Mouse (Mus musculus) bone marrow macrophage, adult 2 months (primary cell): Measurements from ENCODE around the gene Olfr1378. TPM values are rescaled to one million over a fixed set of nuclear protein-coding genes. Genes with fewer than 3 reads are reported as not detected.

Experiments
- H3K27ac ChIP-seq: 2 replicates; pipeline ENCODE4 v1.5.1; 2012; ENCODE audit warnings: low read depth, low read length; ENCODE audit not compliant: insufficient read depth
- H3K4me1 ChIP-seq: 2 replicates; pipeline ENCODE4 v1.6.1; 2012; ENCODE audit warnings: low read length; ENCODE audit not compliant: control insufficient read depth, insufficient read depth
- H3K4me3 ChIP-seq: 2 replicates; pipeline ENCODE4 v1.5.1; 2012; ENCODE audit warnings: mild to moderate bottlenecking, low read length, moderate library complexity; ENCODE audit not compliant: insufficient read depth
- CTCF ChIP-seq: IDR thresholded peaks from 2 replicates; pipeline ENCODE4 v1.5.1; 2012; ENCODE audit warnings: low read depth, mild to moderate bottlenecking, low read length, moderate library complexity
- POLR2A ChIP-seq: IDR thresholded peaks from 2 replicates; pipeline ENCODE4 v1.6.1; 2012; ENCODE audit warnings: mild to moderate bottlenecking, low read depth, low read length, borderline replicate concordance
- polyA plus RNA-seq: library from polyadenylated mRNA; stranded (reverse); fragments of >200 nt; gene quantifications from 2 replicates; pipeline ENCODE4 v1.2.4, GENCODE M21; 2012; ENCODE audit not compliant: missing spikeins, insufficient read depth, insufficient read length

Gene Olfr1378
- polyA plus RNA-seq, 1 experiment = not detected

DNA sequence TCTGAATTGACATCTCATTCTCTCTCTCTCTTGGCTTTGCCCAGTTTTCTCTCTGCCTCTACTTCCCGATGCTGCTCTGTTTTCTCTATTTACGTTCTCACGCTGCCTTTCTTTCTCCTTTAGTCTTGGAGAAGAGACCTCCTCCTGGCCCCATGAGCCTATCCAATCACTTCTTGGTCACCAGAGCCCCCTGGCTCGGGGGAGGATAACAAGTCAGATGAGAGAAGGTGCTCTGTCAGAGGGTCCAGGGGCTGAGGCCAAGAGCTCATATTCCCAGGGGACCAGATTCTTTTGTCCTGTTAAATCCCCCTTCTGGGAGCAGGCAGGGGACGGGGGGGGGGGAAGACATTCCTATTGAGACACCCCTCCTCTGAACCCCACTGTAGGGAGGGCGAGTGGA lies 12.7 kb upstream of the Olfr1378 start, which contains the start of gene Prop1:
TSS of gene Prop1 (minus strand) at position 101 of the 400 bp plus-strand sequence.
- Histone ChIP-seq H3K27ac (no peak within 1 kb of the TSS), H3K4me1 (no peaks in the 10 kb centered on the region), H3K4me3 (no peak within 1 kb of the TSS)
- TF ChIP-seq POLR2A (no peak), CTCF (no peak)

DNA sequence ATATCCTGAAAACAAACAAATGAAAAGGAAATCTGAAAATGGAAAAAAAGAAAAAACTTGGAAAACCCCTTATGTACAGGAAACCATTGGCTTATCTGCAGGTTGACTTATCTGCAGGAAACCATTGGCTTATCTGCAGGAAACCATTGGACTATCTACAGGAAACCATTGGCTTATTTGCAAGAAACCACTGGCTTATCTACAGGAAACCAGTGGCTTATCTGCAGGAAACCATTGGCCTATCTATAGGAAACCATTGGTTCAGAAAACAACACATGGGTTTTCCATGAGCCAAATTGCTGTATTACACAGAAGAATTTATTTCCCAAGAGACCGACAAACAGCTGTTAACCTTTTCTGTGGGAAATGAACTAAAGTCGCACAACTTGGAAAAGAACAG lies 1.4 kb upstream of the Olfr1378 start:
- no peak for TF ChIP-seq POLR2A
- TF ChIP-seq CTCF = no peak
- Histone ChIP-seq H3K27ac (no peak overlapping the region), H3K4me3 (no peak overlapping the region), H3K4me1 (no peaks in the 10 kb centered on the region)

DNA sequence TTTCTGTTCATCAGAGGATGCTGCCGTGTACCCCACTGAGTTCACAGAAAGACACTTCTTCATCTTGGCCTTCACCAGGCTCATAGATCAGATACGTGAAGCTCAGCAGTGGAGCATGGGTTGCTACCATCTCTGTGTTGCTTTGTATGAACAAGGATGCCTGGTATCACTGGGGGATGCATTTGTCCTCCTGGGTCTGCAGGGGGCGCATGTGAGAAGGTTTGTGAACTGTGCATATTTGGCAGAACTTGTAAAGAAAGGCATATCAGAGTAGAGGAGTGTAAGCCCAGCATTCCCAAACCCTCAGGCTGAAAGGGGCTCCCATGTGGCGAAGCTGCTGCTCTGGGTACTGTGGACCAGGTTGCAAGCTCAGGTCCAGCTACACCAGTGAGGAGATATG lies 10.9 kb downstream of the Olfr1378 start:
- Histone ChIP-seq H3K4me1 (no peaks in the 10 kb centered on the region), H3K27ac (no peak overlapping the region), H3K4me3 (no peak overlapping the region)
- TF ChIP-seq CTCF (no peak), POLR2A (no peak)

DNA sequence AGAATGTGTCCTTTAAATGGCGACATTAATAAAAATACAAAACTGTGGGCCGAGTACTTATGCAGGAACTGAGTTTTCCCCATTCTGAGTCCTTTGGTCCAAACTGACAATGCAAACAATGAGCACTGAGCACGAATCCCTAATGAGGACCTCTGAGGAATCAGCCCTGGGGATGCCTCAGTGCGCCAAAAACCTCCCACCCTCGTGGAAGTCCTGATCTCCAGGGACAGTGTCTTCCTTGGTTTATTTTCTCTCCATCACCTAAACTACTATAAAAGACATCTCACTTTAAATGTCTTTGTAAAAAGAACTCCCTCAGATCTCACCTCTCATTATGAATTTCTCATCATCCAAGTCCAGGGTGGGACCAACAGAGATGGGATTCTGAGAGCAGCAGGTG lies 15.3 kb downstream of the Olfr1378 start, which contains the start of gene Olfr1377:
TSS of gene Olfr1377 (plus strand) at position 301 of the 400 bp plus-strand sequence.
- no peak within 1 kb of the TSS for H3K27ac ChIP-seq
- no peaks in the 10 kb centered on the region for H3K4me1 ChIP-seq
- no peak for TF ChIP-seq POLR2A
- TF ChIP-seq CTCF = no peak
- no peak within 1 kb of the TSS for H3K4me3 ChIP-seq

DNA sequence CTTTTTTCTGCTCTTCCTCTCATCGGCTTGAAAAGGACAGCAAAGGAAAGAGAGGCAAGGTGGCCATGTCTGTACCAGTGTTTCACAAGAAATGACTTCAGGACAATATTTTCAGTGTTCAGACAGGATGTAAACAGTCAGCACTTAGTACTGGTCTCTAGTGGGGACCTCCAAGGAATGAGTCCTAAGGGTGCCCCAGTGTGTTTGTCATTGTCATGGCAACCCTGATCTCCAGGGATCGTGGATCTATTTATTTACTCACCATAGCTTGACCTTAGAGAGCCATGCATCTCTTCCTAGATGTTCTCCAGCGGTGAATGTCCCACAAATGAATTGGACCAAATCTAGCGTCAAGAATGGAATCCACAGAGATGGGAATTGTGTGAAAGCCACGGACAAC lies 37.0 kb downstream of the Olfr1378 start, which contains the start of gene Olfr51:
TSS of gene Olfr51 (plus strand) at position 301 of the 400 bp plus-strand sequence.
- Histone ChIP-seq H3K27ac (no peak within 1 kb of the TSS), H3K4me3 (no peak within 1 kb of the TSS), H3K4me1 (no peaks in the 10 kb centered on the region)
- TF ChIP-seq POLR2A (no peak), CTCF (no peak)

DNA sequence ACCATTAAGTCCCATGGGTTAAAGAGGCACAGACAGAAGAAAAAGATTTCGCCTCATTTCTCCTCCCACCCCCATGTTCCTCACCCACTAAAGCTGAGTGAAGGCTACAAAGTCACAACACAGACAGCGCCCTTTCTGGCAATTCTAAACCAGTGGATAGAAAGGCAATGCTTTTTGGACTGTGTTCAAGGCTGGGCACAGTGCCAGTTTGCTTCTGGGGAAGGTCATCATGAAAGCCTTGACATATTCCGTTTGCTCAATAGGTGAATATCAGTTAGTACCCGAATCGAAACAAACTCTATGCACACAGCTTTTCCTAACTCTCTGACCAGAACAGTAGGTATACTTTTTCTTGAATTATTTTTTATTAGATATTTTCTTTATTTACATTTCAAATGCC lies 45.5 kb downstream of the Olfr1378 start:
- TF ChIP-seq POLR2A (no peak), CTCF (no peak)
- no peak overlapping the region for H3K4me3 ChIP-seq
- no peaks in the 10 kb centered on the region for H3K4me1 ChIP-seq
- H3K27ac ChIP-seq = no peak overlapping the region

DNA sequence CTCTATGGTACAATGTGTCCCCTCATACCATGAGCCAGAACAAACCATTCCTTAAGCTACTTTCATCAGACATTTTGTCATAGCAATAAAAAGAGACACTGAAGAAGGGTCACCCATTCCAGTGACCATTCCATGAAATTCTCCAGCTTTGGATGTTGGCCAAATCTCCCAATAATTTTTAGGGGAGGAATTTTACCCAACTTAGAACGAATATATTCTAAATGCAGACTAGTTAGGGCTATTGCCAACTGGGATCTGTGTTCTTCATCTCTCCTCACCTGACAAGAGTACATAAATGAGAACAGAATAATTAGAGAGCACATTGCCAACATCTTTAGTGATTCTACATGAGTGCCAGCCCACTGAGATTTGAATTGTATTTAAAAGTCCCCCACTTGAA lies 47.6 kb downstream of the Olfr1378 start, which contains the start of gene Olfr54:
TSS of gene Olfr54 (plus strand) at position 301 of the 400 bp plus-strand sequence.
- Histone ChIP-seq H3K4me1 (no peaks in the 10 kb centered on the region), H3K27ac (no peak within 1 kb of the TSS), H3K4me3 (no peak within 1 kb of the TSS)
- no peak for TF ChIP-seq POLR2A
- TF ChIP-seq CTCF = no peak

DNA sequence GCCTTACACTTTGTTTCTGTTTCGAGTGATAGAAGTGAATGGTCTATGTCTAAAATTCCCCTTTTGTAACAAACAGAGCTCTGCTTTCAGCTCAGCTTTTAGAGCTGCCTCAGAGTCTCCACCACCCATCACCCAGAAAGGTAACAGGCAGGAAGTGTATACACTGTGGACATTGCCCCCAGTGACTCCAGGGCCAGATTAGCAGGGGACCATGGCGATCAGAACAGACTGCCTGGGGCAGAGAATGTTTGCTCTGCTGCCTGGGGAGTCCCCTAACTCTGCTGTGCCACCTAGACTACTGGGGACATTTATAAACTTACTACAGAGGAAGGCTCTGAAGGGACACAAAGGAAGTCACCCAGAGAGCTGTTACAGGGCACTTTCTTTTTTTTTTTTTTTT lies 50.0 kb downstream of the Olfr1378 start:
- Histone ChIP-seq H3K4me1 (no peaks in the 10 kb centered on the region), H3K4me3 (no peak overlapping the region), H3K27ac (no peak overlapping the region)
- TF ChIP-seq CTCF (no peak), POLR2A (no peak)

Other genes with a start within 250 kb of the Olfr1378 start
- 0.82 and 0.89 TPM in 2 replicates for gene Zfp354c, start 138.8 kb upstream of the Olfr1378 start, polyA plus RNA-seq
- not detected in 2 replicates for gene Zfp879, start 125.0 kb upstream of the Olfr1378 start, polyA plus RNA-seq
- not detected in 2 replicates for gene Grm6, start 115.8 kb upstream of the Olfr1378 start, polyA plus RNA-seq
- gene Zfp454, start 78.9 kb upstream of the Olfr1378 start, polyA plus RNA-seq = not detected in 2 replicates
- 0.80 and 2.0 TPM in 2 replicates for gene Zfp2, start 50.4 kb upstream of the Olfr1378 start, polyA plus RNA-seq
- gene Zfp354b, start 34.9 kb upstream of the Olfr1378 start, polyA plus RNA-seq = not detected in 2 replicates
- gene 4933414I15Rik, start 22.8 kb upstream of the Olfr1378 start, polyA plus RNA-seq = not detected in 2 replicates
- not detected in 2 replicates for gene Prop1, start 12.8 kb upstream of the Olfr1378 start, polyA plus RNA-seq
- gene Olfr1377, start 15.4 kb downstream of the Olfr1378 start, polyA plus RNA-seq = not detected in 2 replicates
- not detected in 2 replicates for gene Olfr51, start 37.1 kb downstream of the Olfr1378 start, polyA plus RNA-seq
- not detected in 2 replicates for gene Olfr54, start 47.7 kb downstream of the Olfr1378 start, polyA plus RNA-seq
- not detected in 2 replicates for gene Olfr1375, start 81.6 kb downstream of the Olfr1378 start, polyA plus RNA-seq
- gene Zfp354a, start 92.7 kb downstream of the Olfr1378 start, polyA plus RNA-seq = not detected in 2 replicates